Mouse (Mus musculus): ENCODE results near the gene Bach2.
A peak's percentile ranks its signal among the peaks of the same experiment; 100 is the strongest.

The Bach2 gene

DNA sequence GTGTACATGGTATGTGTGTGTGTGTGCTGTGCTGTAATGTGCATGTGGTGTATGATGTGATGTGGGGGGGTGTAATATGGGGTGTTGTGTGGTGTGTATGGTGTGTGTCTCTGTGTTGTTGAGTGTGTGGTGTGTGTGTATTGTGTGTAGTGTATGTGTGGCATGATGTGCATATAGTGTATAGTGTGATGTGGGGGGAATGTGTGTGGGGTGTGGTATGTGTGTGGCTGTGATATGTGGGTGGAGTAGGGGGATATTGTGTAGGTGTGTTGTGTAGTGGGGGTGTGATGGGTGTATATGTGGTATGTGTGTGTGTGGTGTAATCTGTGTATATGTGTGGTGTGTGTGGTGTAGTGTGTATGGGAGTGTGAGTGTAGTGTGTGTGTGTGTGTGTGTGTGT is 15.0 kb upstream of the Bach2 start:
- DNase-seq (ENCODE audit: low read depth, low spot score) = no peak

DNA sequence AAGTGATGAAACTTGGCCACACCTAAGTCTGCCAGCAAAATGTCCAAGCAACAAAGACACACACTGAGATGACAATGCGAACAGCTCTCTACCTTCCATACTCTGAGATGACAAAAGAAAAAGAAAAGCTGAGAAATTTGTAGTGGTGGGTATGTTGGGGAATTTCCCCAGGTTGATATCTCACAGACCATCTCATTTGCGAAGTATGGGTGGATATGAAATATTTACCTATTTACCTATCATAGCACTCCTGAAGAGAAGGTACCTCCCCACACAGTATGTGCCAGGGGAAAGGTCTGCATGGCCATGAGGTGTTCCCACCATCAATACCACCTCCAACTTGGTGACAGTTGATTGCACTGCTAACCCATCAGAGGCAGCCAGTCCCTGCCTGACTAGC is 13.4 kb upstream of the Bach2 start:
- DNase-seq (ENCODE audit: low read depth, low spot score) = no peak

DNA sequence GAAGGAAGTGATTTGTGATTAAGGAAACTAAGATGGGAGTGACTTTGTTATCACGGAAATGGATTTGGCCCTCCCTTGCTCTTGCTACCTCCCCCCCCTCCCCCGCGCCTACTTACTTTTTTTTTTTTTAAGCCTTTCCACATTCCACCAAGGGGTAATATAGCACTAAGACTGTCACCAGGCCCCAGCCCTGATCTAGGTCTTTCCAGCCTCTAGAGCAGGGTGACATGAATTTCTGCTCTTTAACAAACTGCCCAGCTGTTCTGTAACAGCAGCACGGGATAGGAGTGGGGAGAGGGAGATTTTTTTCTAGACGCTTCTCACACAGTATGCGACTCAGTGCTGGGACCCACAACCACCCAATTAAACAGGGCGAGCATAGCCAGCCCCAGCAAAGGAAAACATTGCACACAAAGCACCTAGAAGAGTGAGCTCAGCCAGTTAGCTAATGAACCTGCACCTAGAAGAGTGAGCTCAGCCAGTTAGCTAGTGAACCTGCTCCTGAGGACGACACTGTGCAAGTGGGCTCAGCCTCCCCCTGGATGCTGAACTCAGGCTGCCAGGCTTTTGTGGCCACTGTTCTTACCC is 10.5 kb upstream of the Bach2 start:
- no peak for DNase-seq (ENCODE audit: low read depth, low spot score)

DNA sequence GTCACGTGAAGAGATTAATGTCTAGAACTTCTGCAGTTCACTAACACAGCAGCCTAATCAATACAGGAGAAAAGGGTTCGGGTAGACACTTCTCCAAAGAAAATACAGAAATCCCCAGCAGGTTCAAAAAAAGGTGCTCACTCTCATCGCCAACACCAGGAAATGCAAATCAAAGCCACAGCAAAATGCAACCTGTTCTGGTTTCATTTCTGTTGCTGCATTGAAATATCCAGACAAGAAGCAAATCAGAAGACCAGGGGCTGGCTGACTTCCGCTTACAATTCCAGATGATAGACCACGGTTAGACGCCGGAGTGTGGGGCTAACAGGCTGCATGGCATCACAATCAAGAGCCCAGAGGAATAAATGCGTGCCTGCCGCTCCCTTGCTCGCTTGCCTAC is 9.3 kb upstream of the Bach2 start:
- no peak for DNase-seq (ENCODE audit: low read depth, low spot score)

DNA sequence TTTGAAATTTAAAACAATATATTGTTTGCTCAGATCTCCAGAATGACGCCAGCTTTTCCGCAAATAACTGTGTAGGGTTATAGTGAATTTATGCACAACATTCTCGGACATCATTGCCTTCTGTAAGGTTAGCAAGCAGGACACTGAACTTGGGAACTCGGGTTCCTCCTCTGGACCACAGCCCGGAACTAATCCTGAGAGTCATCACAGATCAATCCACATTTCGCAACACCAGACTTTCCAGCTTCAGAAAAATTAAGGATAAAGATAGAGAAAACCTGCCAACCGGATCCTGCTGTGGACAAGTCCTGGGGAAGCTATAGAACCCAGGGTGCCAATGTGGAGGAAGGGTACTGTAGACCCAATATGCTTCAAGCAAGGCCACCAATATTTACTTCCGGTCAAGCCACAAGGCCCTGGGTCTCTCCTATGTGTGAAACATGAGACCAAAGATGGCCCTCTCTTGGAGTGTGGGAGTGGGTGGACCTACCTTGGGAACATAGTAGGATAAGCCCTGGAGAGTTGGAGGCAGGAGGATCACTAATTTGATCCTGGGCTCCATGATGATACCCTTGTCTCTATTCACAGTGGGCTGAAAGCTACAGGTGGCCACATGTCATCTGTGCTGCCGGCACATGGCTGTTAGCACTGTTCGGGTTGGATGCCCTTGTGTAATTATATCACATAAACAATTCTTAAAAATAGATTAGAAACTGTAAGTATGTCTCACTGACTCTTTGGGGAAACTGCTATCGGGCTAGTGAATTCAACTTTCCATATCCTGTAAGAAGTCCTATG is 7.1 kb upstream of the Bach2 start:
- no peak for DNase-seq (ENCODE audit: low read depth, low spot score)

DNA sequence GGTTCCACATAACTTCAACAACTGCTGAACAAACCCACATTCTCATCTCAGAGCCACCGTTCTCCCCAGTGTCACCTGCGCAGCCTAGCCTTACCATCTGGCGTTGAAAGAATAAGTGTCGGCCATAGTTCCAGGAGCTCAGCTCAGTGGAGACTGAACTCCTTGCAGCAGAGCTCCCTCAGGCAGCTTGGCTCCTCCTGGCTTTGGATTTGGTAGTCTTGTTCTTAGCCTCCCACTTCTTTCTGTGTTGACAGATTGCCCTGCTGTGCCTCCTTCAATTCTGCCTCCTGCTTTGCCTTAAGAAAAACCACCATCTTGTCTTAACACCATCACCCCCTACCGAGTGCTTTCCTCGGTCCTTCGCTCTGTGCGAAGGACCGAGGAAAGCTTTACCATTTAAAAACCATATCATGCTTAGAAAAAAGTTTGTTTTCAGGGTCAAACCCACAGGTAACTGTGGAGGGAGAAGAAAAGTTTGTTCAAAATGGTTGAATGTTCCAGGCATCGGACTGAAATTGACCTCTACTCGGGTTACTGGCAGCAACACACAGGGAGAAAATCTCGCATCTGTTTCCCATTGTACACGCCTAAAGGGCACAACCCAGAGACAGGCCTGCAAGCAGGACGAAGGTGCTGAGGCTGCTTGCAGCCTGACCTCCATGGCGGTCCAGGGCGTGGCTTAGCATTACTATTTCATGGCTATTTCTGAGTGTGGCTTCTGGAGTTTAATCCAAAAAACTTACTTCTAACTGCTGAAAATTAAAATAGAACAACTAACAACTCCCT is 2.5 kb upstream of the Bach2 start:
- DNase-seq (ENCODE audit: low read depth, low spot score) = peak; percentile 74

DNA sequence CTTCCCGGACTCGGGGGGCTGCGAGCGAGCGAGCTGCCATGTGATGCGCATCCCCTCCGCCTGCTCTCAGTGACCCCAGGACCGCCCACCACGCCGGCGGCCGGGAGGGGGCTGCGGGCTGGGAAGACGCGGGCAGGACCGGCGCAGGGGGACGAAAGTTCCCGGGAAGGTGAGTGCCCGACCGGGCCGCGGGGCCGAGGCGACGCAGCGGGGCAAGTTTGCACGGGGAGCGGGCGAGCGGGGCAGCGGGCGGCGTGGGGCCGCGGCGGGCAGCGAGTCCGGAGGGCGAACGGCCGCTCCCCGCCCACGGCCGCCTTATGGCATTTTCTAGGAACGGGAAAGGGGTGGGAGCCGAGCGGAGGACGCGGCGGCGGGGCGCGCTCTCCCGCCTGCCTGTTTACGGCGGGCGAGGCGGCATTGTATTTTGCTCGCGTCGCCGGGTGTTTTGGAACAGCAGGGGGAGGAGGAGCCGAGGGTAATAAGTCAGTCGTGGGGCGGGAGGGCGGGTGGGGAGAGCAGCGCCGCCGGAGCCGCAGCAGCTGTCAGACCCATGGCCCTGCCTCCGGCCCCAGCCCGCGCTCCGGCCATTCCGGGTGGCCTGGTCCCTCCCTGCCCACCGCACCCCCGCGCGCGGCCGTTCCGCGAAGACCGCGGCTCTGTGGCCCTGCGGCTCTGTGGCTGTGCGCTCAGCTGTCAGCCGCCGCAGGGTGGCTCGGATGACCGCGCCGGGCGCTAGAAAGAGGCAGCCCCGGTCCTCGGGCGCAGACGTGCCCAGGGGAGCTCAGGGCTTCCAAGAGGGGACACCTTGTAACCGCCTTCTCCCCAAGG is 531 bp downstream of the Bach2 start:
- peak; percentile 83 for DNase-seq (ENCODE audit: low read depth, low spot score)

DNA sequence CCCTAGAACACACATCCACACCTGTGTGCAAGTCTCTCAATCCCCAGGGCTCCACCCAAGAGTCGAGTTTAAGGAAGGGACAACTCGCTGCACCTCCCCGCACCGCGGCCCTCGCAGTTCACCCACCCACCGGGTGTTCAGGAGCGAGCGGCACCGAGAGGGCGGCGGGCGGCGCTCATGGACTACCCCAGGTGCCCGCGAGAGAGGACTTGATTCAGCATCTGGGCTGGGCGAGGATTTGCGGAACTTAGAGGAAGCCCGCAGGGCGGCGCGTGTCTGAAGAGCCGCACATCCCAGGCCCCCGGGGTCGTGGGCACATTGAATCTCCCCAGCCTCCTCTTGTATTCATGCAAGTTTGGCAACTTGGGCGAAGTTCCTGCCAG is 1.1 kb downstream of the Bach2 start:
- DNase-seq (ENCODE audit: low read depth, low spot score) = peak; percentile 85

DNA sequence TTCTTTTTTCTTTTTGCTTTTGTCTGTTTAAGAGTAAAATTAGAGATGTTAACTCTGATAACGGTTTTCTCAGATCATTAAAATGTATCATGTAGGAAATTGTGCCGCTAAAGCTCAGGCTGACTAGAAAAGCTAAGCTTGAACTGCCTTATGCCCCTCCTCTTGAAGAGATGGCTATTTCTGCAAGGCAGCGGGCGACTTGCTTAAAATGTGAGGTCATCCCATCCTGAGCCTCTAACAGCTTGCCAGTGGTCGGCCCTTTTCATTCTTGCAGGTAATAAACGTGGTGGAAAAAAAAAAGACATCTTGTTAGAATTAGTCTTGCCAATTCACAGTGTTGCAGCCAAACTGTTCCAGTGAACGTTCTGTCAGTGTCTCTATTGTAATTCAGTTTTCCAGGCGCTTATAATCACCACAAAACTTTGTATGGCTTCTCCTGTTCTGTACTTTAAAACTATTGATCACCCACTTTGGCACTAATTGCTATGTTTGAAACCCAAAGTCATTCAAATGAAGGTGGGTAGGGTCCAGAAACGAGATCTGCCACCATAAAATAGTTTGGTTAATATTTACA is 1.9 kb downstream of the Bach2 start:
- no peak for DNase-seq (ENCODE audit: low read depth, low spot score)

DNA sequence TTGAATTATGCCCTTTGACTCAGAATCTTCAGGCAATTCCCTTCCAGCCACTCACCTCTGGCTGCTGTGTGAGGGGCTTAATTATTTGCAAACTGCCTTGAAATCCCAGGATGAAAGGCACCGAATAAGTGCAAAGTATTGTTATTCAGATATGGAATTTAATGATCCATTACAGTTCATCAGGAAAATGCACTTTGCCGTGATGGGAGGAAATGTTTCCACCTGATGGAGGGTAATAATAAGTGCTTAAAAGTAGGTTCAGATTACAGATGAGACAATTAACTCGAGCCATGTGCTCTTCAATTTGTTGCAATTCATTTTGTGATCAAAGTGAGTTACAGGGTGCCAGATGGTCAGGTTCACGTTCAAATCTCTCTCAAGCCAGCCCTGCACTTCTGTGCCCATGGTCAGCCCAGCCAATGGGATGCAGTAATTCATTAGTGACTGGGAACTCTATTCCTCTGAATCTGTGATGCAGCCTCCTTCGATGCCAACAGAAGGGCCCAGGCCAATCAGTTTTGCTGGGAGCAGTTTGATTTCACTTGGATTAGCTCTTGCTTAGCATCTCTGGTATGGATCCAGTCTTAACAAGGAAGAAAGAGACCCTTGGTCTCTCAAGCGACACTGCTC is 2.9 kb downstream of the Bach2 start:
- peak; percentile 70 for DNase-seq (ENCODE audit: low read depth, low spot score)

DNA sequence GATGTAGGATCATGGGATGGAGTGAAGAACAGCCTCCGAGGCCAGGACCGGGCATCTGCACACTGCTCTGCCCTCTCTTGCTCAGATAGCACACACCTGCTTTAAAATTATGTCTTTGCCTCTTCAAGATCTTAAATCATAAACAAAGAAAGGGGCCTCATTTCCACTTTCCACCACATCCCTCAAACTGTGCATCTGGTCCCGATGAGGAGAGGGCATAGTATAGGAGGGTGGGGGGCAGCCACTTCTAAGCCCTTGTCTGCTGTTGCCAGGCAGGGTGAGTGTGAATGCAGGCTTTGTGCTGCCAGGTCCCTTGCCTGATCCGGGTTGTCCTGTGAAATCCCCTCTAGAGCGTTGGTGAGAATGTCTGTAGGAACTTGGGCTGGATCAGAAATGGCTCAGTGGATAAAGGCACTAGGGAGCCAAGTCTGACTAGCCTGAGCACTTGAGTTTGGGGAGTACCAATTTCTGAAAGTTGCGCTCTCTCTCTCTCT is 3.6 kb downstream of the Bach2 start:
- no peak for DNase-seq (ENCODE audit: low read depth, low spot score)

DNA sequence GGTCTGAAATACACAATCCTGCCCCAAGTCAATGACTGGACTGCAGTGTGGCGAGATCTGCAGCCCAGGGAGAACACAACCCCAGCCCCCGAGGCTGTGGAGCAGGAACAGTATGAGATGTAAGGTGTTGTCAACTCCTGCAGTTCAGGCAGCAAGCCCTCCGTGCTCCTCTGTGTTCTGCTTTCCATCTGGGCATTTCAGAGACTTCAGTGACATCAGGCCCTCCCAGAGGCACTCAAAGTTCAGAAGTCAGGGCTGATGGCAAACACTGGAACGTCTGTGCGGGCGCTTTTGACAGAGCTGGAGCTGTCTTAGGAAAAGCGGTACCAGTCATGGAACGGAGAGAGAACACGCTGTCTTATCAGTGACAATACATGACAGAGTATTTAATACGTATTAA is 4.9 kb downstream of the Bach2 start:
- no peak for DNase-seq (ENCODE audit: low read depth, low spot score)

DNA sequence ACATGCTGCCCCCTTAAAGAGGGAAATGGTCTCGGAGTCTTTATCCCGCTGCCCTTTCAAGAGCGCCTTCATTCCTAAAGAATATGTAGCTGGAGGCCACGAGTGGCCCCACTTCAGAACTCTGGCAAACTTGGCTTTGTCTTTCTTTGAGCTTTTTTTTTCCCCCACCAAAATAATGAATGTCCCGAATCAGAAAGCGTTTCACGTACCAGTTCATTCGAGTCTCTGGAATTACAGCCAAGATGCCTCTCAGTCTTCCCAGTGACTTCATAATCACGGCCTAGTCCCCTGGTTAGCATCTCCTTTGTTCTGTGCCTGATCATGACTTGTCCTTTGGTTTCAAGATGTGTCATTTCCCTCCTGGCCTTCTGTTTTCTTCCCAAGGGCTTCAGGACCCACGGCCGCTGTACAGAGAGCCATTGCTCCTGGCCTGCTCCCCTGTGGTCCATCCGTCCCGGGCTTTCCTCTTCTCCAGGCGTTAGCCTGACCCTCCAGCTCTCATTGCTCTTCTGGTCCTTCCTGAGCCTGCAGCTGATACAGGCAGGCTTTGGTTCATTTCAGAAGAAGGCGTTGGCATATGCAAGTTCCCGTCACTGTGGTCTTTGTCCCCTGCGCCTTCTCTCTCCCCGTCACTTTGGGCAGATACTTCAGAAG is 5.6 kb downstream of the Bach2 start:
- no peak for DNase-seq (ENCODE audit: low read depth, low spot score)

DNA sequence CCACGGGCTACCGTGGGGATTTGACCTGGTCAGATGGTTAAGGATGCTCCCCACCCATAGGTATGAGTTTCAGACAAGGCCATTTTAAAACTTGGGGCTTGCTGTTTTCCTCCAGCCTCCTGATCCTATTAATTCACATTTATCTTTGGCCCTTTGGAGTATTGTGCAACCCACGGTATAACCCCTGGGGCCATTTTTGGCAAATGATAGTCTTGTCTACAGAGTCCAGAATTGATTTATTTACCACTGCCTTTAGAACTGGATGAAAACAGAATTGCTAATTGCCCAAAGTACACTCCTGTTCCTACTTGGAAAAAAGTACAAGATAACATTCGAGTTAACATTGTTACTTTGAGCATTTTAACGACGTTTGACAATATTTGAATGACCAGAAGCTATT is 7.0 kb downstream of the Bach2 start:
- no peak for DNase-seq (ENCODE audit: low read depth, low spot score)

DNA sequence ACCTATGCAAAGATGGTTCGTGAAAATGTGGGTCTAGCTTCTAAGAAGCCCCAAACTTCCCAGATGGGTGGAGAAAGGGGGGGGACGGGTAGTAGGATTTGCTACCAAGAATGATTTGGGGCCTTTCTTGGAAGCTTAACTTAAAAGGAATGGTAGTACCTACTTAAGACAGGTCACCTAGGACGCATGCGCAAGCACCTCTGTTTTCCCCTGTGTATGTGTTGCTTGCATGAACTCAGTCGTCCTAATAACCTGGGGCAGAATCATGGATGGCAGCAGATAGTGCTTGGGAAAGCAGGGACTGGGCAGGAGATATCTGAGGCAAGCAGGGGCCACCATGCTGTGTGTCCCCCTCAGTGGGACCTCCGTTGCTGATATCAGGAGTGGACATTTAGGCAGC is 7.4 kb downstream of the Bach2 start:
- no peak for DNase-seq (ENCODE audit: low read depth, low spot score)

DNA sequence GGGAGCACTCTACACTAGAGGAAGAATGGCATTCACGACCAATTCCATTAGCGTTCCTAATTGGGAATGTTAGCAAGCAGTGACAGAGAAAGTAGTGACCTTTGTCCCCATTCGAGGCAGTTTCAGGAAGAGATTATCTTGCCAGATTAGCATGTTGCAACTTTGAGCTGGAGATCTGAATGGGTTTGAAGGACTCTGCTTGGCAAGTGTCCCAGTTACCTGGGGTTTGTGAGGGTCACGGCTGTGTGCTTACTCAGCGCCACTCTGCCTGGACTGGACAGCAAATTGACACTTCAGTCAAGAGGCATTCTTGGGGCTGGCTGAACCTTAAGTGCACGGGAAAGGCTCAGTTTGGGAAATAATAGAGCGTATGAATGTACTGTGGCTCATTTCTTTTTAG is 8.2 kb downstream of the Bach2 start:
- DNase-seq (ENCODE audit: low read depth, low spot score) = no peak

DNA sequence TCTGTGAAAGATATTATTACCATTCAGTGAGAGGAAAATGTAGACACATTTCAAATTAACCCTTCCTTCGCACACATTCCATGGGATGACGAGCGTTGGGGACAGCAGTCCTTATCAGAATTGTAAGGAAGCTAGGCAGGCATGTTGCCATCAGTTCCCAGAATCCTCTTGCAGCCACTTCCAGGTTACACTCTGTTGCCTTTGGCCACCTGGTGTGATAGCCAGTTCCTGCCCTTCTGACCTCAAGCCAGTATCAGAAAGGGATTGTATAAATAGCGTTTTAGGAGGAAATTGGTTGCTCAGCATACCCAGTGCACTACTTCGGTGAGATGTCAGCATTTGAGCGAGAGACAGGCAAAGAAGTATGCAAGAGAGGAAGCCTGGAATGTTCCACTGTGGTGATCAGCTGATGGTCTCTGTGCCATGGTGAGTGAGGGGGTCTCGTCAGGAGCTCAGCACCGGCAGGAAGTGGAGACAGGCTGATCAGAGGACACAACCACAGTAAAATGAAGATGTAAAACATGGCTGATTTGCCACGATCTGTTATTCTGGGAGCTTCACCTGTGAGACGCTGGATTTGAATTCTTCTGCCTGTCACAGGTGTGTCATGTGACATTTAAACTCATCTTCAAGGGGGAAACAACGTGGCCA is 9.0 kb downstream of the Bach2 start:
- no peak for DNase-seq (ENCODE audit: low read depth, low spot score)

DNA sequence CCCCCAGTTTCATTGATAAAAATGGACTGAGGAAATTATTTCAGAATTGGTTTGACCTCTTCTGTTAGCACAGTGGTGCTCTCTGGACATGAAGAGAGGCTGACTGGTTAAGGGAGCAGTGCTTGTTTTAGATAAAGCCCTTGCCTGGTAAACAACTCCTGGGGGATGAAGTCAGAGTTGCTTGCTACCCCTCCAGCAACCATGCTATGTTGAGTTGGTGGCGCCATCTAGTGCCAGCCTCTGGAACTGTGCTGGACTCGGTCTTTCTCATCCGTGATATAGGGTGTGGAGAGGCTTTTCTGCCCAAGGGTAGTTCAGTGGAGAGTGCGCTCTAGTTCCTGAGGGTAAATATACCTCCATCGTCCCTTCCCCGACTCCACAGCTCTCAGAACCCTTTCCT is 9.6 kb downstream of the Bach2 start:
- peak; percentile 76 for DNase-seq (ENCODE audit: low read depth, low spot score)

DNA sequence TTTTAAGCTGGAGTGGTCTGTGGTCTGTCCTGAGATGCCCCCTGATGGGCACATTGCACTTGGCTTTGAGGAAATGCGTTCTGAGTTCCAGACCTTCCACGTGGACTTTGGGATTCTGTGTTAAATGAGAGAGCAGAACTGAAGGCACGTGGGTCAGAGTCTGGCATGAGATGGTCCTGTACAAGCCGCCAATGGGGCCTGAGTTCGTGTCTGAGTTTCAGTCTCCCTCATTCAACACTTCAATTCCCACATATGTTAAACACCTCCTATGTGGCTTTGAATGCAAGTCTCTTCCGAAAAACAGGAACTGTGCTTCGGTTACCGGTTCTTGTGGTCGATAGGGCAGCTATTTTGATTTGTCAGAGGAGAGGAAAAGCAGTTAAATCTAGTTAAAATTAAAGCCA is 10.4 kb downstream of the Bach2 start:
- DNase-seq (ENCODE audit: low read depth, low spot score) = no peak

DNA sequence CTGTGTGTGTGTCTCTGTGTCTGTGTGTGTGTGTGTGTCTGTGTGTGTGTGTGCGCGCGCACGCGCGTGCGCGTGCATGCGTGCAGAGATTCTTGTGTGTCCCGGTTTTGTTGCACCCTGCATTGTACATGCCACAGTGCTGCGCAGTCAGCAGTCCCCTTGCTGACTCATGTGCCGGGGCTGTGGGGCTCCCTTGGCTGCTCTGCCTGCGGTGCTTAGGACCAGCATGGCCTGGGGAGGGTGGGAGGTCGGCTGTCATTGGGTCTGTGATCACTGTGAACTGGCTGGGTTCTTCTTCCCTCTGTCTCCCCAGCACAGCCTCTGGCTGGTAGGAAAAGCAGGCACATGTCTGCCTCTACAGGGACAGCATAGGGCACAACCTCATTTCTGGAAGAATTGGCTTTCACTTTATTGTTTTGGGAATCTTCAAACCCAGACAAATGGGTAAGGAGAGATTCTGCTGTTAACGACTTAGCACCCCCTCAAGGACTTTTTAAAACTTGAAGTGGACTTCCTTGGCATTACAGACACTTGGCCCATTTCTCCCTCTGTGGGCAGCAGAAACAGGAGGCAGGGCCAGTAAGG is 11.2 kb downstream of the Bach2 start:
- peak; percentile 54 for DNase-seq (ENCODE audit: low read depth, low spot score)

Data from brain, adult 2 months (tissue).